Mouse (Mus musculus): ENCODE results near the gene Ier5l.
A peak's percentile ranks its signal among the peaks of the same experiment; 100 is the strongest.

The Ier5l gene

GRCm38 (mm10) chr2:30470143-30470946 is 3.7 kb downstream of the Ier5l start:
- DNase-seq (ENCODE audit: inconsistent ontology term): peak; percentile 91

GRCm38 (mm10) chr2:30469796-30470142 is 4.2 kb downstream of the Ier5l start:
- peak; percentile 82 for DNase-seq (ENCODE audit: inconsistent ontology term)

- no peak for DNase-seq (ENCODE audit: inconsistent ontology term)
Measured at GRCm38 (mm10) chr2:30469009-30469408, 5.0 kb downstream of the Ier5l start.

GRCm38 (mm10) chr2:30466787-30467186 is 7.2 kb downstream of the Ier5l start:
- no peak for DNase-seq (ENCODE audit: inconsistent ontology term)

GRCm38 (mm10) chr2:30464411-30464810 is 9.6 kb downstream of the Ier5l start:
- DNase-seq (ENCODE audit: inconsistent ontology term): peak; percentile 32

DNA sequence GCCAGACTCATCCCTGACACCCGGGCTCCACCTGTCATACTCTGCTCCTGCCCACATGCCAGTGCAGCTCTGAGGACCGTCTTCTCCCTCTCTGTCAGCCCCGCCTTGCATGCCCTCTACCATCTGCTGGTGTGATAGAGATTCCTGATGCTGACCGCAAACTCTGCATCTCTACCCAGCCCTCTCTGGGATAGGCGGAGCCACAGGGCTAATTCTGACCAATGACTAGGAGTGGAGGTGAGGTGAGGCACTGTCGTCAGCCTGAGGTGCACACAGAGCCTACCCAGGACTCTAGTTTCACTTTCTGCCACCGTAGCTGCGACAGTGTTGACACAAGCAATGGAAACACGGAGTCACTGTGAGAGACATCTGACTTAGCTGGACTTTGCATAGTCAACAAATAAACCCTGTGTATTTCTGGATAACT is 10.1 kb downstream of the Ier5l start:
- peak; percentile 94 for DNase-seq (ENCODE audit: inconsistent ontology term)

- peak; percentile 24 for DNase-seq (ENCODE audit: inconsistent ontology term)
Measured at GRCm38 (mm10) chr2:30463341-30463761, 10.7 kb downstream of the Ier5l start.

DNA sequence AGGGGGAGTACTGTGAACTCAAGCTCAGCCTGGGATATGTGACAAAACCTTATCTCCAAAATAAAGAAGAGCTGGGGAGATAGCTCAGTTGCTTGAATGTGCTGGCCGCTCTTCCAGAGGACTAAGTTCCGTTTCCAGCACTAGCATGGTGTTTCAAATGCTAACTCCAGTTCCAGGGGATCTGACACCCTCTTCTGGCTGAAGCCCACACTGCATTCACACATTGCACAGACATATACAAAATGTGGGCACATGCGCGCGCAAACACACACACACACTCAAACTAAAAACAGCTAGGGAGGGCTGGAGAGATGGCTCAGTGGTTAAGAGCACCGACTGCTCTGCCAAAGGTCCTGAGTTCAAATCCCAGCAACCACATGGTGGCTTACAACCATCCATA is 14.8 kb downstream of the Ier5l start:
- DNase-seq (ENCODE audit: inconsistent ontology term): no peak

DNA sequence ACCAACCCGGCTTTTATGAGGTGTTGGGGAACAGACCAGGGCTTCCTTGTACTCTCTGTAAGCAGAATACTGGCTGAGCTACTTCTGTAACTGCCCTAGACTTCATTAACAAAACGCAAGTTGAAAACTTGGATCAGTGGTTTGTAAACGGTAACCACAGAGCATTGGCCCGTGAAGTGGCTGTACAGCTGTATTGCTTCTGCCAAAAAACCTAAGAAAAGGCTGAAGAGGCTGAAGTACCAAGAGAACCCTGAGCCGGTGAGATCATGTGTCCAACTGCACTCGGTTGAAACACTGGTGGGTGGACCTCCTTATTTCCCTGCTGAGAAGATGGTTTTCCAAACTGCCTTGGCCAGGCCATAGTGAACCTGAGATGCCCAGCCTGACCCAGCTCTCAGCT is 15.7 kb downstream of the Ier5l start:
- DNase-seq (ENCODE audit: inconsistent ontology term): peak; percentile 22

- DNase-seq (ENCODE audit: inconsistent ontology term): no peak
Measured at GRCm38 (mm10) chr2:30456104-30456980, 17.7 kb downstream of the Ier5l start.

DNA sequence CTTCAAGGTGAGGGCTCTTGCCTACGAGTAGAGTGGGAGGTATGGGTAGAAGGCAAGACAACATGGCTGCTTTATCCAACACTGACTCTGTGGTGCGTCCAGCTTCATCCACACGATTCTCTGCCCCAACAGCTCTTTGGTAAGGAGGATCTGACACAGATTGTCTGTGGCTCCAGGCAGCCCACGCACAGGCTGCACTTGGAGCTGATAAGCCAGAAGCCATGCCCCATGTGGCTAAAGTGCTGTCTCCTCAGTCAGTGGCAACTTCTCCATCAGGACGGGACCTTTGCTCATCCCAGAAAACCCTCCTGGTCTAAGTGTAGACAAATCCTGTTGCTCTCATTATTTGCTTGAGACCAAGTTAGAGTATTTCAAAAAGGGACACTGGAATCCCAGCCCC is 19.4 kb downstream of the Ier5l start:
- no peak for DNase-seq (ENCODE audit: inconsistent ontology term)

DNA sequence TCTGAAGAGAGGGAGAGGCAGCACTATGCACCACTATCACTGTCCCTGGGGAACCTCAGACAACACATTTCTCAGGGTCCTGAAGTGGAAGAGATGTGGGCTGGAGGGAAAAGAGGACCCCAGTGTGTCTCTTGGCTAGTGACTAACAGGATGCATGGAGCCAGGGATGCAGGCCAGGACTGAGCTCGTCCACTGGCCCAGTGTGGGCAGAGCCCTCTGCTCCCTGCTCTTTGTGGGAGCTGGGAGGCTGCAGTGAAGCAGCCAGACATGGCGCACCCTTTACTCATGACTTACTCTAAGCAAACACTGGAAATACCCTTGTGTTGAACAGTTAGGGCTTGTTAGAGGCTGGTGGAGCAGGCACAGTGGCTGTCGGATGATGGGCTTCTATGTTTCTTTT is 20.4 kb downstream of the Ier5l start:
- DNase-seq (ENCODE audit: inconsistent ontology term): peak; percentile 41

DNA sequence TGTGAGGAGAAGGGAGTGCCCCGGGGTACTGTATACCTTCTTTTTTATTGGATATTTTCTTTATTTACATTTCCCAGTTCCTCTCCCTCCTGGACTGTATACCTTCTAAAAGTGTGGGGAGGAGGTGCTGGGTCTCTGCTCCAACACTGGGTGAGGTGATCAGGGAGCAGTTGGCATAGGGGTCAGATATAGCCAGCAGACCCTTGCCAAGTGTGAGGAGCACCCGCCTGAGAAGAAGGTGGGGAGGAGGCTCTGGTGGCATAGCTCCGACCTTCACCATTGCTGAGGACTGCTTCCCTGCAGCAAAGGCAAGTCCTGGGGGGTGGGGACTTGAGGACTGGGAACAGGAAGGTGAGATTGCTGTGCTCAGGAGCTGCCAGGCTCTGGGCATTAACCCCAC is 22.5 kb downstream of the Ier5l start:
- DNase-seq (ENCODE audit: inconsistent ontology term): no peak

DNA sequence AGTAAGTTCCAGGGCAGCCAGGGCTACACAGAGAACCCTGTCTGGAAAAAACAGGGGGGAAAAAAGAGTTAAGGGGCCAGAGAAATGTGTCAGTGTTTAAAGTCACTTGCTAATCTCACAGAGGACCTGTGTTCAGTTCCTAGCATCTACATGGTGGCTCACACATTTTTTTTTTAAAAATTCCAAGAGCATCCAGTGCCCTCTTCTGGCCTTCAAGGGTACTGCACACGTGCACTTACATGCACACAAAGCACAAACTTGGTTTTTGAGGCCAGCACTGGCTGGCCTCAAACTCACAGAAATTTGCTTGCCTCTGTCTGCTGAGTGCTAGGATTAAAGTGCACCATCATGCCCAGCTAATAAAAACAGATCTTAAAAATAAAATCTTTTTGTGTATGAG is 23.5 kb downstream of the Ier5l start:
- DNase-seq (ENCODE audit: inconsistent ontology term): no peak

- DNase-seq (ENCODE audit: inconsistent ontology term): no peak
Measured at GRCm38 (mm10) chr2:30448371-30448770, 25.6 kb downstream of the Ier5l start.

DNA sequence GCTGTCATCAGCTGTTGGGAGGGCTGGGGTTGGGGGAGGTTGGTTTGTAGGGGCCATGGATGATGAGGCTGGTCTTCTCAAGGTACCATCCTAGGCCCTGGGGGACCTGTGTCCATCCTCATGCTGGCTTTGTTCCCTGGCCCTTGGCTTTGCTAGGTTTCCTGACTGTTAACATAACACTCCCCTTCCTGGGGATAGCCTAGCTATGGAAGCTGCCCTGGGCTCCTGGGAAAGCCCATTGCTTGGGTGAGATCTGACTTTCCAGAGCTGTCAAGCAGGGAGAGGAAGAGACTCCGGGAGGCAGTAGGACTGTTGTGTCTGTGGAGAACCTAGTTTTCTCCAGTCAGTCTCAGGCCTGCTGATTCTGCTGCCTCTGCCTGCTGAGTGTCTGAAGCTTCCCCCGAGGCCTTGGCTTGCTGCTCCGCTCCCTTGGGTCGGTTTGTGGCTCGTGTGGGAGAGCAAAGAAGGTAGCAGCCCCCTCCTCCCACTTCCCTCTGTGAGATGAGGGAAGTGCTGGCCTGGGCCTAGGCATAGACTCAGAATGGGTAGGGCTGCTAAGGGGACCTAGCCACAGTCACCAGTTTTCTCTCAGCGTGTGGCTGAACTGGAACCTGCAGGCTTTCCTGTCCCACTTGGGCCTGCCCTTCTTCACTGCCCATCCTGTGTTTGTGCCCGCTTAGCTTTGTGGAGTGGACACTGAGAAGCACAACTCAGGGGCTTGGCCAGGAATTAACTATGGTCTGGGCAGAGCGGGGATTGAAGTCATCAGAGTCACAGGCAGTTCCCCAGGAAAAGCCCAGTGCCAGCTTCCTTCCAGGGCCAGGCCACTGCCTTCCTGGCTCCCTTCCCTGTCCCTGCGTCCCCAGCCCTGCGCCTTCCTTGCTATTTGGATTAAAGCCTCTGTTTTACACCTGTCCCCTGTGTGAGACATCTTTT is 26.9 kb downstream of the Ier5l start:
- DNase-seq (ENCODE audit: inconsistent ontology term): no peak

DNA sequence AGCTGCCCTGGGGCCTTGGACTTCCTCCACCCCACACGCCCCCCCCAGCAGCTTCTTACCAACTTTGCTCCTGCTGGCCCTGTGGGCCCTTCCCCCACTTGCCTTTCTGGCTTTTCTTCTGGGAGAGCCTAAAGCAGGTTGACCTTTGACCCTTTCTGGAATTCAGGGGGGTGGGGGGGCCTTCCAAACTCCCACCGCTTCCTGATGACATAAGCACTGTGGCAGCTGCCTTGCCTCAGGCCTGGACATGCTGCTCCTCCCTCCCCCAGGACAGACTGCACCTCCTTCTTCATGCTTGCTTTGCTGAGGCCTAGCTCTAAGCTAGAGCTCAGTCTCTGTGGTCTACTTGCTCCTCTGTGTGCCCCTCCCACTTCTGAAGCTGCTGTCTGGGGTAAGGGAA is 28.7 kb downstream of the Ier5l start:
- peak; percentile 90 for DNase-seq (ENCODE audit: inconsistent ontology term)

- DNase-seq (ENCODE audit: inconsistent ontology term): no peak
Measured at GRCm38 (mm10) chr2:30444450-30444849, 29.6 kb downstream of the Ier5l start.

DNA sequence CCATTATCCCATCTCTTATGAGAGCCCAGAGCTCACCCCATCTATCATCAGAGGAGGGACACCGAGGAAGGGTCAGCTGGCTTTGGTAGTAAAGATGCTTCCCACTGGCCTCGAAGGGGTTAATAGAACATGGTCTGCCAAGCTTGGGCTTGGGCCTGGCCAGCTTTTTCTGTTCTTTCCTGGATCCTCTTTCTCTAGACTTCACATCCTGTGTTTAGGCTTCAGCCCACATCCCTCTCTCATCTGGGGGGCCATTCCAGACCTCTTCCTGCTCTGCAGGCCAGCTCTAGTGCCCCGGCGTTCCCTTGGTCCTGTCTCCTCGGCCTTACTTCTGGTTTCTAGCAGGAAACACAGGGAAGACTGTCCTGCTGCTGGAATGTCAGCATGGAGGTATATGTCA is 30.0 kb downstream of the Ier5l start:
- no peak for DNase-seq (ENCODE audit: inconsistent ontology term)

- no peak for DNase-seq (ENCODE audit: inconsistent ontology term)
Measured at GRCm38 (mm10) chr2:30443281-30443680, 30.7 kb downstream of the Ier5l start.

- no peak for DNase-seq (ENCODE audit: inconsistent ontology term)
Measured at GRCm38 (mm10) chr2:30442498-30442890, 31.5 kb downstream of the Ier5l start.

All from Muller cell, postnatal 12 days (primary cell).